Mouse (Mus musculus) bone marrow macrophage, adult 2 months (primary cell): ENCODE data around the gene Lct. TPM values are rescaled to one million over a fixed set of nuclear protein-coding genes. Genes with fewer than 3 reads are reported as not detected.

Experiments used
- H3K27ac ChIP-seq: 2 replicates; pipeline ENCODE4 v1.5.1; 2012; ENCODE audit warnings: low read depth, low read length; ENCODE audit not compliant: insufficient read depth
- H3K4me1 ChIP-seq: 2 replicates; pipeline ENCODE4 v1.6.1; 2012; ENCODE audit warnings: low read length; ENCODE audit not compliant: control insufficient read depth, insufficient read depth
- H3K4me3 ChIP-seq: 2 replicates; pipeline ENCODE4 v1.5.1; 2012; ENCODE audit warnings: mild to moderate bottlenecking, low read length, moderate library complexity; ENCODE audit not compliant: insufficient read depth
- CTCF ChIP-seq: IDR thresholded peaks from 2 replicates; pipeline ENCODE4 v1.5.1; 2012; ENCODE audit warnings: low read depth, mild to moderate bottlenecking, low read length, moderate library complexity
- POLR2A ChIP-seq: IDR thresholded peaks from 2 replicates; pipeline ENCODE4 v1.6.1; 2012; ENCODE audit warnings: mild to moderate bottlenecking, low read depth, low read length, borderline replicate concordance
- polyA plus RNA-seq: library from polyadenylated mRNA; stranded (reverse); fragments of >200 nt; gene quantifications from 2 replicates; pipeline ENCODE4 v1.2.4, GENCODE M21; 2012; ENCODE audit not compliant: missing spikeins, insufficient read depth, insufficient read length

Gene Lct
- not detected in 2 replicates for polyA plus RNA-seq

- Histone ChIP-seq H3K4me1 (peaks cover 5% of the 10 kb centered on the region), H3K27ac (no peak within 1 kb of the TSS), H3K4me3 (no peak within 1 kb of the TSS)
- TF ChIP-seq CTCF = no peak
- TF ChIP-seq POLR2A = no peak
Measured at GRCm38 (mm10) chr1:128328218-128328617, at the start of gene Lct. Gene Lct (minus strand): TSS chr1:128328318.

- TF ChIP-seq CTCF = no peak
- TF ChIP-seq POLR2A = no peak
- Histone ChIP-seq H3K4me1 (0 out of 2 replicates have a peak, but pooled peaks cover 2% of the 10 kb centered on the region), H3K27ac (no peak overlapping the region), H3K4me3 (no peak overlapping the region)
Measured at GRCm38 (mm10) chr1:128376841-128377240, 48.7 kb upstream of the Lct start.

DNA sequence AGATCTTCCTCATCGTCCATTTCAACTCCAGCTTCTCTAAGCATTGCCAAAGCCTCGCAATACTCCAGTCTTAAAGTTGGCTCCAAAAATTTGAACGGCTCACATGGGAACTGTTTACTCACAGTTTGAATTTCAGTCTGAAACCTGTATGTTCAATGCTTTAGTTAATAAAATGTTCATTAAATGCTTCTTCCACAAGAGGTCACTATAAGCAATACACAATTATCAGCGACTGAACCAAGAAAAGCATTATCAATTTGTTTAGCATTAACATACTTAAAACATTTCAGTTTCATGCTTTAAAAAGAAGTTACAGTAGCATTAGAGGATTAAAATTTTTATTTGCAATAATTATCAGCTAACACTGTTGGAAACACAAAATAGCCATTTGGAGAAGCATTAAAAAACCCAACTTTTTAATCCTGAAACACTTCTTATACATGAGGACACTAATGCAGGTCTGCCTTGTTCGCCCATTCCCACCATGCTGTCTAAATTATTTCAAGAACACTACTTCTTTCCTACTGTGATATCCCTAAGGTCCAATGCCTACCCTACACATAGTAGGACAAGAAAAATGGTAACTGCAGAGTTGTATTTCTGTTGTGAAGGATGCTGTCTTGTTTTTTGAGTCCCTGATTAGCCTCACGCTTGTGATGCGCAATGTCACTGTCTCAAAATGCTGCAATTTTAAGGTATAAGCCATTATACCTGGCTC, 44.2 kb upstream of the Lct start:
- Histone ChIP-seq H3K4me3 (no peak overlapping the region), H3K4me1 (0 out of 2 replicates have a peak, but pooled peaks cover 2% of the 10 kb centered on the region), H3K27ac (no peak overlapping the region)
- no peak for TF ChIP-seq CTCF
- no peak for TF ChIP-seq POLR2A

DNA sequence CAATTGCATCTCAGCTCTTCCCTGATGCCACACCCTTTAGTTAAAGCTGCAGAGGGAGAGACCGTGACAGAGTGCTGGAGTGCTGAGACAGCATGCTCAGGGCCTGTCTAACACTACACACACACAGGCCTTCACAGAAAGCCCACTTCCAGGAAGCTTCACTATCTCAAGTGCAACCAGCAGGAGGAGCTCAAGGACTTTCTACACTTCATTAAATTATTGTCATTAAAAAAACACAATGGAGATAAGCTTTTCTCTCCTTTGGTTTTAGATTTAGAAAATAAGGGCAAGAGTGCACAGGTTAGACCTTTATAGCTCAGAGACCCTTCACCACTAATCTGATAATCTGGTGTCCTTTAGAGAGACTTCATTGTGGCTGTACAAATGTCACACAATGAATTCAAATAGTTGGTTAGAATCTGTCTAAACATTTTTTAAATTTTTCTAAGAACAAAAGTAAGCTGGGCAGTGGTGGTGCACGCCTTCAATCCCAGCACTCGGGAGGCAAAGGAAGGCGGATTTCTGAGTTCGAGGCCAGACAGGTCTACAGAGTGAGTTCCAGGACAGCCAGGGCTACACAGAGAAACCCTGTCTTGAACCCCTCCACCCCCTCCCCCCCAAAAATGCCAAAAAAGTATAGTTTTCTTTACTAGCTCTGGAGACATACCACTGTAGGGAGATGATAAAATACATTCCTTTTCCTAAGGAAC, 40.8 kb upstream of the Lct start:
- Histone ChIP-seq H3K4me3 (no peak overlapping the region), H3K27ac (no peak overlapping the region), H3K4me1 (no peaks in the 10 kb centered on the region)
- no peak for TF ChIP-seq CTCF

- Histone ChIP-seq H3K27ac (no peak overlapping the region), H3K4me1 (0 out of 2 replicates have a peak, but pooled peaks cover 2% of the 10 kb centered on the region), H3K4me3 (no peak overlapping the region)
- TF ChIP-seq POLR2A (no peak), CTCF (no peak)
Measured at GRCm38 (mm10) chr1:128360601-128361000, 32.5 kb upstream of the Lct start.

DNA sequence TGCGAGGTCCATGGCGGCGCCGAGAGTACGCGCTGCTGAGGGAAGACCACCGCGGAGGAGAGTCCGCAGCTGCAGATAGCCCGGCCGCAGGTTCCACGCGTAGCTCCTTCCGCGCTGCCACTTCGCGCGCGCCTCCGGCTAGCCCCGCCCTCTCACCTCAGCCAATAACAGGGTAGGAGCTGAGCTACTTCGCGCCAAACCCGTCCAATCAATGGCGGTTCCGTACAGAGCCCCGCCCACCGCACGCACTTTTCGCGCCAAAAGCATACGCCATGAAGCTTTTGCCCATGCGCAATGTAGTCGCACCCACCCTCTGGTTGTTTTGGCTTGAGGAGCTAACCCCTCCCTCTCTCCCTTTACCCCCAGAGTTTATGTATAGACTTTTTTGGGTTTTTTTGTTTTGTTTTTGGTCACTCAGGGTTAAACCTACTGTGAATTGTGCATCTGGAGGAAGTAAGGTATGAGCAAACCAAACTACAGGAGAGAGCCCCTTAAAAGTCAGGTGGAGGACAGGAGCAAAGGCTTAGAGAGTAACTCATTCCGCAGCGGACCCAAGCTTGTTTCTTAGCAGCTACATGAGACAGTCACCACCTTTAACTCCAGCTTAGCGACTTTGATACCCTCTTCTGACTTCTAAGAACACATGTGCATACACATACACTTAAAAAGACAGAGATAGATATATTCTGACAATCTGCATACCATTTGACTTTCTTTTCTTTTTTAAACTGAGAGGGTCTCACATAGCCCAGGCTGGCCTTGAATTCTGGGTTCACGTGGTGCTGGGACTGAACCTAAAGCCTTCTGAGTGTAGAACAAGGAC, 31.6 kb upstream of the Lct start, which contains the start of gene Mcm6:
TSS of gene Mcm6 (minus strand) at position 111 of the 823 bp plus-strand sequence.
- 0 out of 2 replicates have a peak, but pooled peaks cover 2% of the 10 kb centered on the region for H3K4me1 ChIP-seq
- TF ChIP-seq CTCF (no peak), POLR2A (no peak)
- H3K27ac ChIP-seq = peak within 1 kb of the TSS; percentile 43
- peak within 1 kb of the TSS; percentile 85 for H3K4me3 ChIP-seq

- TF ChIP-seq POLR2A (no peak), CTCF (no peak)
- Histone ChIP-seq H3K27ac (peak overlapping the region; percentile 43), H3K4me1 (0 out of 2 replicates have a peak, but pooled peaks cover 2% of the 10 kb centered on the region), H3K4me3 (peak overlapping the region; percentile 85)
Measured at GRCm38 (mm10) chr1:128358916-128359553, 30.9 kb upstream of the Lct start.

- peak overlapping the region; percentile 85 for H3K4me3 ChIP-seq
- no peak overlapping the region for H3K27ac ChIP-seq
- TF ChIP-seq CTCF (no peak), POLR2A (no peak)
- 0 out of 2 replicates have a peak, but pooled peaks cover 2% of the 10 kb centered on the region for H3K4me1 ChIP-seq
Measured at GRCm38 (mm10) chr1:128358276-128358675, 30.2 kb upstream of the Lct start.

DNA sequence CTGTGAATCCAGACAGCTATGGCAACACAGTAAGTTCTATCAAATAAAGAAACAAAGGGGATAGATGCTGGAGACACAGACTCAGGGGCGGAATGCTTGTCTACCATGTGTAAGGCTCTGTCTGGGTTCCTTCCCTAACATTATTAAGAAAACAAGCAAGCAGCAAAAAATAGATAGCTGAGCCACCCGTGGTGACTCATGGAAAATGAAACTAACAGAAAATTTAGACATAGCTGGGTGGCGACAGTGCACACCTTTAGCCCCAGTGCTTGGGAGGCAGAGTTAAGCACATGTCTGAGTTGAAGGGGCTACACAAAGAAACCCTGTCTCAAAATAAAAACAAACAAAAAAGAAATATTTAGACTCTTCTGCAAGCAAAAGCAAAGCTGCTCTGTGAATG, 29.3 kb upstream of the Lct start:
- Histone ChIP-seq H3K4me1 (0 out of 2 replicates have a peak, but pooled peaks cover 2% of the 10 kb centered on the region), H3K27ac (peak overlapping the region; percentile 14; the same call in 1 of the 2 replicates), H3K4me3 (peak overlapping the region; percentile 85)
- TF ChIP-seq CTCF (no peak), POLR2A (no peak)
